Mouse (Mus musculus): Measurements from ENCODE around the gene Agbl2.

DNA sequence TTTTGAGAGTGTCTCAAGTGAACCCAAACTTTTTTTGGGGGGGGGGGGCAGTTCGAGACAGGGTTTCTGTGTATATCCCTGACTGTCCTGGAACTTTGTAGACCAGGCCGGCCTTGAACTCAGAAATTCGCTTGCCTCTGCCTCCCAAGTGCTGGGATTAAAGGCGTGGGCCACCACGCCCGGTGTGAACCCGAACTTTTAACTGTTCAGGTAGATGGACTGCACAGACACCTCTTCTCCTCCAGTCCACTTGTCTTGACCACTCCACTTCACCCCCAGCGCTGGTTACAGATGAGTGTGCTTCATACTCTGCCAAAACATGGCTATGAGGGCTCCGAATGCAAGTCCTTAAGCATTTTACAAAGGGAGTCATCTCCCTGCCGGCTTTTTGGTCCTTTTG lies 35.4 kb upstream of the Agbl2 start:
- TF ChIP-seq CTCF (IDR thresholded peaks at IDR 0.05; ENCODE audit: insufficient read depth, low read depth, low read length) (no peak), POLR2A (IDR thresholded peaks at IDR 0.05; ENCODE audit: insufficient read depth, low read depth, low read length) (no peak)

Data from olfactory bulb, adult 2 months (tissue).